Mouse (Mus musculus): ENCODE measurements around the gene Ppp1r13b. TPM values are rescaled to one million over a fixed set of nuclear protein-coding genes. Genes with fewer than 3 reads are reported as not detected.
A peak's percentile ranks its signal among the peaks of the same experiment; 100 is the strongest.

Ppp1r13b gene
- polyA plus RNA-seq, 1 experiment from 2014 or later = 21.7 TPM

- H3K4me3 ChIP-seq (replicated peaks) = peak overlapping the region; percentile 19
- H3K4me2 ChIP-seq (replicated peaks) = peak overlapping the region; percentile 56
- WGBS = 26% methylated on average over 24 of the region's 24 CpGs
- peak overlapping the region; percentile 92 for H3K27ac ChIP-seq
- H3K9ac ChIP-seq = no peak overlapping the region
- no peaks in the 10 kb centered on the region for H3K36me3 ChIP-seq
- H3K9me3 ChIP-seq = no peaks in the 10 kb centered on the region
- ATAC-seq = peak; percentile 91
- H3K27me3 ChIP-seq (replicated peaks) = no peaks in the 10 kb centered on the region
- H3K4me1 ChIP-seq (replicated peaks) = peaks cover 59% of the 10 kb centered on the region
Observed at GRCm38 (mm10) chr12:111936706-111937550, 29.0 kb upstream of the Ppp1r13b start.

- Histone ChIP-seq H3K4me3 (replicated peaks) (no peak overlapping the region), H3K4me2 (replicated peaks) (no peak overlapping the region), H3K4me1 (replicated peaks) (peaks cover 53% of the 10 kb centered on the region), H3K36me3 (no peaks in the 10 kb centered on the region), H3K9me3 (no peaks in the 10 kb centered on the region), H3K27ac (peak overlapping the region; percentile 63; the same call in 1 of the 2 replicates), H3K9ac (no peak overlapping the region), H3K27me3 (replicated peaks) (no peaks in the 10 kb centered on the region)
- 62% methylated on average over 2 of the region's 2 CpGs for WGBS
- no peak for ATAC-seq
Observed at GRCm38 (mm10) chr12:111933971-111934370, 26.1 kb upstream of the Ppp1r13b start.

GRCm38 (mm10) chr12:111933032-111933704, 25.3 kb upstream of the Ppp1r13b start:
- peak overlapping the region; percentile 3; the same call in 1 of the 2 replicates for H3K4me3 ChIP-seq (replicated peaks)
- ATAC-seq = peak; percentile 32; the same call in 1 of the 2 replicates
- peak overlapping the region; percentile 45 for H3K4me2 ChIP-seq (replicated peaks)
- no peaks in the 10 kb centered on the region for H3K9me3 ChIP-seq
- no peak overlapping the region for H3K9ac ChIP-seq
- WGBS = 46% methylated on average over 11 of the region's 11 CpGs
- H3K4me1 ChIP-seq (replicated peaks) = peaks cover 50% of the 10 kb centered on the region
- no peaks in the 10 kb centered on the region for H3K36me3 ChIP-seq
- no peaks in the 10 kb centered on the region for H3K27me3 ChIP-seq (replicated peaks)
- H3K27ac ChIP-seq = peak overlapping the region; percentile 63

- Histone ChIP-seq H3K4me2 (replicated peaks) (no peak overlapping the region), H3K9ac (no peak overlapping the region), H3K27me3 (replicated peaks) (no peaks in the 10 kb centered on the region), H3K4me3 (replicated peaks) (no peak overlapping the region), H3K27ac (peak overlapping the region; percentile 63; the same call in 1 of the 2 replicates), H3K4me1 (replicated peaks) (peaks cover 44% of the 10 kb centered on the region), H3K9me3 (no peaks in the 10 kb centered on the region), H3K36me3 (no peaks in the 10 kb centered on the region)
- ATAC-seq = no peak
- WGBS = 56% methylated on average over 3 of the region's 3 CpGs
Observed at GRCm38 (mm10) chr12:111932513-111932912, 24.6 kb upstream of the Ppp1r13b start.

- no peak for ATAC-seq
- no peak overlapping the region for H3K4me2 ChIP-seq (replicated peaks)
- no peak overlapping the region for H3K27ac ChIP-seq
- no peak overlapping the region for H3K4me3 ChIP-seq (replicated peaks)
- WGBS = 89% methylated on average over 9 of the region's 9 CpGs
- no peaks in the 10 kb centered on the region for H3K27me3 ChIP-seq (replicated peaks)
- H3K9me3 ChIP-seq = no peaks in the 10 kb centered on the region
- peaks cover 34% of the 10 kb centered on the region for H3K4me1 ChIP-seq (replicated peaks)
- H3K36me3 ChIP-seq = no peaks in the 10 kb centered on the region
- no peak overlapping the region for H3K9ac ChIP-seq
Observed at GRCm38 (mm10) chr12:111931411-111932025, 23.6 kb upstream of the Ppp1r13b start.

DNA sequence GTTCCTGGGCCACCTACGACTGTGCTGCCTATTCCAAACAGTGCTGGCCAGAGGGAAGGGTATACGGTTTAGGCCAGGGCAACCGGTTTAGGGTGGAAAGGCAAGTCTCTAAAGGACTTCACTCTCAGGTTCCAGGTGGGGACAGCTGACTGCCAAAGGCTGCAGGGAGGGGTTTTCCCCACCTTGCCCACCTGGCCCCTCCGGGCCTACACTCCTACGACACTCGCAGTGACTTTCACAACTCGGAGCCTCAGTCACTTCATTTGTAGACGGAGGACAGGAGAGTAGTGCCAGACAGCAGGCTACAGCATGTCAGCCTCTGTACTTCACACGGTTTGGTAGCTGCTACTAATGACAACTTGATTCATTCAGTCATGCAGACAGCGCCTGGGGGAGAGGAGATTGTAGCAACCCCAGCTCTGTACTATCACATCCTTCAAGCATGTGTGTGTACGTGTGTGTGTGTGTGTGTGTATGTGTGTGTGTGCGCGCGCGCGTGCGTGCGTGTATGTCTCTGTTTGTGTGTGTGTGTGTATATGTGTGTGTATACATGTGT, 20.6 kb upstream of the Ppp1r13b start:
- ATAC-seq = no peak
- no peaks in the 10 kb centered on the region for H3K9me3 ChIP-seq
- no peaks in the 10 kb centered on the region for H3K27me3 ChIP-seq (replicated peaks)
- WGBS = 78% methylated on average over 18 of the region's 18 CpGs
- no peaks in the 10 kb centered on the region for H3K36me3 ChIP-seq
- H3K4me1 ChIP-seq (replicated peaks) = peaks cover 21% of the 10 kb centered on the region
- H3K9ac ChIP-seq = no peak overlapping the region
- H3K27ac ChIP-seq = no peak overlapping the region
- no peak overlapping the region for H3K4me3 ChIP-seq (replicated peaks)
- H3K4me2 ChIP-seq (replicated peaks) = no peak overlapping the region

DNA sequence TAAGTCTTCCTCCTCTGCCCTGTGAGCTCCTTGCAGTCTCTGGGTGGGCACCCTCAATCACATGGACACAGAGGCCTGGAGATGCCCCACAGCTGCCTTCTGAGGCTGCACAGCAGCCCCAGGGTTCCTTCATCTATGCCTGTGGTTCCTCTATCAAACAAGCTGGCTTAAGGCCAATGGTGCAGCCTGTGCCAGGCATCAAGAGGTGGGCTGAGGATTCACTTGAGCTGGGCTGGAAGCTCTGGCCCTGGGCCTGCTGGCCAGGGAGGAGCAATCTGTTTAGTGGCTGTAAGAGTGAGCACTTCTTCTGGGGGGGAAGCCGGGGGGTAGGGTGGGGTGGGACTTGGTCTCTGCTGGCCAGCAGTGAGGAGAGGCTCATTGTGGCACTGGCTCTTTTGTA, 19.4 kb upstream of the Ppp1r13b start:
- Histone ChIP-seq H3K27me3 (replicated peaks) (no peaks in the 10 kb centered on the region), H3K4me3 (replicated peaks) (no peak overlapping the region), H3K4me1 (replicated peaks) (0 out of 2 replicates have a peak, but pooled peaks cover 10% of the 10 kb centered on the region), H3K27ac (no peak overlapping the region; the same call in 1 of the 2 replicates), H3K9ac (no peak overlapping the region), H3K9me3 (no peaks in the 10 kb centered on the region), H3K36me3 (no peaks in the 10 kb centered on the region), H3K4me2 (replicated peaks) (no peak overlapping the region)
- WGBS = 58% methylated on average over 1 of the region's 1 CpGs
- peak; percentile 52 for ATAC-seq

DNA sequence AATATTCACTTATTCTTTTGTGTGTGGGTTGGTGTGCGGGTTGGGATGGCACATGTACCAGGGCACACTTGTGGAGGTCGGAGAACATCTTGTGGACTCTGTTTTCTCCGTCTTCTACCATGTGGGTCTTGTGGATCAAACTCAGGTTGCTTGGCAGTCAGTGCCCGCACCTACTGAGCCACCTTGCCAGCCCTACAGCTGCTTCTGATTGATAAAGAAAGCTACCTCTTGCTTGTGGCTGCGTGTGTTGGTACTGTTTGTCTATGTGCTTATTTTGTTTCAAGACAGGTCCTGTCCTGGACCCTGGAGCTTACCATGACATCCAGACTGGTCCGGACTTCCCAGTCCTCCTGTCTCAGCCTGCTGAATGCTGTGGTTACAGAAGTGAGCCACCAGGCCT, 15.2 kb upstream of the Ppp1r13b start:
- Histone ChIP-seq H3K9me3 (no peaks in the 10 kb centered on the region), H3K27ac (no peak overlapping the region), H3K4me2 (replicated peaks) (no peak overlapping the region), H3K36me3 (no peaks in the 10 kb centered on the region), H3K27me3 (replicated peaks) (no peaks in the 10 kb centered on the region), H3K4me1 (replicated peaks) (peaks cover 4% of the 10 kb centered on the region; the same call in 1 of the 2 replicates), H3K9ac (no peak overlapping the region), H3K4me3 (replicated peaks) (no peak overlapping the region)
- WGBS = 92% methylated on average over 6 of the region's 6 CpGs
- ATAC-seq = no peak

- no peaks in the 10 kb centered on the region for H3K9me3 ChIP-seq
- no peak overlapping the region for H3K27ac ChIP-seq
- H3K4me3 ChIP-seq (replicated peaks) = no peak overlapping the region
- no peaks in the 10 kb centered on the region for H3K36me3 ChIP-seq
- H3K4me2 ChIP-seq (replicated peaks) = no peak overlapping the region
- H3K27me3 ChIP-seq (replicated peaks) = no peaks in the 10 kb centered on the region
- 56% methylated on average over 9 of the region's 9 CpGs for WGBS
- no peak for ATAC-seq
- H3K9ac ChIP-seq = no peak overlapping the region
- H3K4me1 ChIP-seq (replicated peaks) = peaks cover 9% of the 10 kb centered on the region
Observed at GRCm38 (mm10) chr12:111920046-111920445, 12.1 kb upstream of the Ppp1r13b start.

DNA sequence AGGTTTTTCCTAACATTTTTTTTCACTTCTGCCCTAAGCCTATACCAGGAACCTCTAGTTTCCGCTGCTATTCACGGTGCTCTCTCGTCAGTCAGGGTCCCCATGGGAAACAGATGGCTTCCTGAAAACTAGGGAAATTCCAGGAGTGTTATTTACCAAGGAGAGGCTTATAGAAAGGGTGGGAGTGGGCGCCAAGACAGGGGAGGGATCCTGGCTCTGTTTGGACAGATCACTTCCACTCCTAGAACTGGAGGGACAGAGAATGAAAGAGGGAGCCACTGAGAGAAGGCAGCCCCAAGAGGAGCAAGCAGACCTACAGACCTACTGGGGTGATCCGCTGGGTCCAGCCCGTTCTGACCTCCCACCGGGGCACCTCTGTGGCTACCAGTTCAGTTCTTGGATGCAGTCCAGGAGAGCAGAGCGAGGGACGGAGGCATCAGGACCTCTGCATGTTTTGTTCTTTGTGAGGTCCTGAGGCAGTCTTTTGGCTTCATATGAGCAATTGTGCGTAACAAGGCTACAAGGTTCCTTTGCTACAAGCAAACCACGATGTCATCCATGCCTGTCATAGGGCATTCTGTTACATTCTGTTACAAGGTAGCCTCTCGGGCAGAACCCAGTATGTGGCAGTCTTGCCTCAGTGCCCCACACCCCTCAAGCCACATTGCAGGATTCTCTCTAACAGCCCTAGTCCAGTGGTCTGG, 8.8 kb upstream of the Ppp1r13b start:
- H3K4me2 ChIP-seq (replicated peaks) = no peak overlapping the region
- peaks cover 12% of the 10 kb centered on the region for H3K4me1 ChIP-seq (replicated peaks)
- H3K36me3 ChIP-seq = no peaks in the 10 kb centered on the region
- no peaks in the 10 kb centered on the region for H3K9me3 ChIP-seq
- ATAC-seq = no peak; the same call in 1 of the 2 replicates
- no peaks in the 10 kb centered on the region for H3K27me3 ChIP-seq (replicated peaks)
- peak overlapping the region; percentile 18; the same call in 1 of the 2 replicates for H3K9ac ChIP-seq
- H3K4me3 ChIP-seq (replicated peaks) = no peak overlapping the region
- 49% methylated on average over 12 of the region's 12 CpGs for WGBS
- H3K27ac ChIP-seq = peak overlapping the region; percentile 56

- Histone ChIP-seq H3K27ac (no peak overlapping the region), H3K4me2 (replicated peaks) (no peak overlapping the region), H3K27me3 (replicated peaks) (no peaks in the 10 kb centered on the region), H3K9ac (no peak overlapping the region), H3K4me3 (replicated peaks) (no peak overlapping the region), H3K9me3 (no peaks in the 10 kb centered on the region), H3K4me1 (replicated peaks) (peaks cover 12% of the 10 kb centered on the region), H3K36me3 (no peaks in the 10 kb centered on the region)
- 90% methylated on average over 6 of the region's 6 CpGs for WGBS
- ATAC-seq = no peak
Observed at GRCm38 (mm10) chr12:111915781-111916180, 7.9 kb upstream of the Ppp1r13b start.

Data from intestine, embryonic 15.5 days (tissue).